Mouse (Mus musculus) MEL (cell line): ENCODE data around the gene Snf8. TPM values are rescaled to one million over a fixed set of nuclear protein-coding genes. Genes with fewer than 3 reads are reported as not detected.

Experiments used
- DNase-seq: peaks from one replicate; pipeline ENCODE4 v3.0.0; 2011; ENCODE audit warnings: low read depth, low spot score
- H3K27ac ChIP-seq: 2 replicates; pipeline ENCODE4 v1.5.1; 2012; ENCODE audit warnings: low read depth, mild to moderate bottlenecking, control low read depth, low read length, moderate library complexity; ENCODE audit not compliant: control insufficient read depth
- H3K27me3 ChIP-seq, 2 experiments: fragments of 150-350 bp in 1 of 2; sonication (generic) in 1 of 2; 2 replicates each; pipeline ENCODE4 v1.6.1; 2012; ENCODE audit warnings: low read length in 2 of 2, mild to moderate bottlenecking in 2 of 2, improper control_type of control experiment in 1 of 2, moderate library complexity in 1 of 2; ENCODE audit not compliant: insufficient read depth in 2 of 2, control insufficient read depth in 1 of 2
- H3K36me3 ChIP-seq, 2 experiments: 2 replicates each; pipeline ENCODE4 v1.6.1; 2012 to 2014; ENCODE audit warnings: low read length in 2 of 2, improper control_type of control experiment in 1 of 2, inconsistent platforms in 1 of 2, mild to moderate bottlenecking in 1 of 2; ENCODE audit not compliant: insufficient read depth in 2 of 2, control insufficient read depth in 1 of 2
- H3K4me1 ChIP-seq, 2 experiments: fragments of 150-350 bp in 1 of 2; sonication (generic) in 1 of 2; 2 replicates each; pipeline ENCODE4 v1.6.1; 2012; ENCODE audit warnings: low read length in 2 of 2, improper control_type of control experiment in 1 of 2, mild to moderate bottlenecking in 1 of 2; ENCODE audit not compliant: insufficient read depth in 2 of 2, control insufficient read depth in 1 of 2
- H3K4me3 ChIP-seq, 2 experiments: fragments of 150-350 bp in 1 of 2; sonication (generic) in 1 of 2; 2 replicates each; pipeline ENCODE4 v1.5.1; 2012; ENCODE audit warnings: low read depth in 2 of 2, low read length in 2 of 2, mild to moderate bottlenecking in 2 of 2, moderate library complexity in 2 of 2, control low read depth in 1 of 2, improper control_type of control experiment in 1 of 2; ENCODE audit not compliant: control insufficient read depth in 1 of 2, insufficient read depth in 1 of 2
- H3K79me2 ChIP-seq: 2 replicates; pipeline ENCODE4 v1.6.1; 2012; ENCODE audit warnings: mild to moderate bottlenecking, low read length, moderate library complexity; ENCODE audit not compliant: control insufficient read depth, poor library complexity, insufficient read depth
- H3K9ac ChIP-seq: 2 replicates; pipeline ENCODE4 v1.6.1; 2012; ENCODE audit warnings: low read depth, mild to moderate bottlenecking, control low read depth, low read length, moderate library complexity; ENCODE audit not compliant: control insufficient read depth, poor library complexity, severe bottlenecking
- H3K9me3 ChIP-seq: fragments of 150-350 bp; sonication (generic); replicated peaks from 2 replicates; pipeline ENCODE4 v1.6.1; 2012; ENCODE audit warnings: mild to moderate bottlenecking, low read length, improper control_type of control experiment, moderate library complexity; ENCODE audit not compliant: insufficient read depth
- BHLHE40 ChIP-seq: IDR thresholded peaks from 2 replicates; pipeline ENCODE4 v1.6.1; 2012; ENCODE audit warnings: low read depth, mild to moderate bottlenecking, inconsistent platforms, low read length, improper control_type of control experiment, borderline replicate concordance
- CHD1 ChIP-seq: IDR thresholded peaks from 2 replicates; pipeline ENCODE4 v1.6.1; 2012; ENCODE audit warnings: low read depth, mild to moderate bottlenecking, inconsistent platforms, low read length, improper control_type of control experiment
- CHD2 ChIP-seq: IDR thresholded peaks from 2 replicates; pipeline ENCODE4 v1.6.1; 2011; ENCODE audit warnings: low read length, improper control_type of control experiment
- ELF1 ChIP-seq: IDR thresholded peaks from 2 replicates; pipeline ENCODE4 v1.6.1; 2014; ENCODE audit warnings: low read depth, mild to moderate bottlenecking, inconsistent platforms, low read length, improper control_type of control experiment, moderate library complexity
- GABPA ChIP-seq: IDR thresholded peaks from 2 replicates; pipeline ENCODE4 v1.6.1; 2012; ENCODE audit warnings: low read depth, mild to moderate bottlenecking, inconsistent platforms, low read length, improper control_type of control experiment, moderate library complexity
- HCFC1 ChIP-seq: IDR thresholded peaks from 2 replicates; pipeline ENCODE4 v1.6.1; 2012; ENCODE audit warnings: low read depth, mild to moderate bottlenecking, inconsistent platforms, low read length, improper control_type of control experiment, moderate library complexity
- KAT2A ChIP-seq: conservative IDR thresholded peaks from 2 replicates; pipeline ENCODE4 v1.6.1; 2012; ENCODE audit warnings: low read depth, low read length, improper control_type of control experiment, inconsistent platforms
- MAFK ChIP-seq: IDR thresholded peaks from 2 replicates; pipeline ENCODE4 v1.6.1; 2011; ENCODE audit warnings: low read depth, mild to moderate bottlenecking, low read length, improper control_type of control experiment, borderline replicate concordance
- MAZ ChIP-seq: IDR thresholded peaks from 2 replicates; pipeline ENCODE4 v1.6.1; 2012; ENCODE audit warnings: low read depth, mild to moderate bottlenecking, inconsistent platforms, low read length, improper control_type of control experiment
- MXI1 ChIP-seq: IDR thresholded peaks from 2 replicates; pipeline ENCODE4 v1.6.1; 2011; ENCODE audit warnings: mild to moderate bottlenecking, low read depth, low read length, improper control_type of control experiment
- MYC ChIP-seq: IDR thresholded peaks from 2 replicates; pipeline ENCODE4 v1.6.1; 2011; ENCODE audit warnings: low read depth, mild to moderate bottlenecking, low read length, improper control_type of control experiment, moderate library complexity
- POLR2A ChIP-seq, 2 experiments: IDR thresholded peaks; 2 replicates each; pipeline ENCODE4 v1.6.1; 2011 to 2012; ENCODE audit warnings: low read length in 2 of 2, mild to moderate bottlenecking in 2 of 2, control low read depth in 1 of 2, improper control_type of control experiment in 1 of 2, low read depth in 1 of 2, moderate library complexity in 1 of 2; ENCODE audit not compliant: control insufficient read depth in 1 of 2, insufficient read depth in 1 of 2, poor library complexity in 1 of 2
- POLR2AphosphoS5 ChIP-seq: IDR thresholded peaks from 2 replicates; pipeline ENCODE4 v1.6.1; 2012; ENCODE audit warnings: low read depth, borderline replicate concordance, mild to moderate bottlenecking, inconsistent platforms, low read length, moderate library complexity, mixed read lengths
- RAD21 ChIP-seq: IDR thresholded peaks from 2 replicates; pipeline ENCODE4 v1.6.1; 2011; ENCODE audit warnings: mild to moderate bottlenecking, low read depth, low read length, improper control_type of control experiment
- RCOR1 ChIP-seq: IDR thresholded peaks from 2 replicates; pipeline ENCODE4 v1.6.1; 2012; ENCODE audit warnings: low read depth, mild to moderate bottlenecking, inconsistent platforms, low read length, improper control_type of control experiment
- SIN3A ChIP-seq: IDR thresholded peaks from 2 replicates; pipeline ENCODE4 v1.6.1; 2012; ENCODE audit warnings: low read length, improper control_type of control experiment, inconsistent platforms
- SMC3 ChIP-seq: IDR thresholded peaks from 2 replicates; pipeline ENCODE4 v1.6.1; 2011; ENCODE audit warnings: low read depth, low read length, improper control_type of control experiment
- TBP ChIP-seq: IDR thresholded peaks from 2 replicates; pipeline ENCODE4 v1.8.0; 2011; ENCODE audit warnings: low read depth, low read length, improper control_type of control experiment
- TCF12 ChIP-seq: IDR thresholded peaks from 2 replicates; pipeline ENCODE4 v1.6.1; 2014; ENCODE audit warnings: low read depth, mild to moderate bottlenecking, inconsistent platforms, low read length, improper control_type of control experiment, moderate library complexity
- UBTF ChIP-seq: IDR thresholded peaks from 2 replicates; pipeline ENCODE4 v1.6.1; 2012; ENCODE audit warnings: low read depth, mild to moderate bottlenecking, inconsistent platforms, low read length, improper control_type of control experiment, moderate library complexity, borderline replicate concordance; ENCODE audit not compliant: insufficient read depth
- USF1 ChIP-seq: IDR thresholded peaks from 2 replicates; pipeline ENCODE4 v1.6.1; 2014; ENCODE audit warnings: low read depth, mild to moderate bottlenecking, inconsistent platforms, low read length, improper control_type of control experiment, moderate library complexity
- USF2 ChIP-seq, 2 experiments: IDR thresholded peaks; 2 replicates each; pipeline ENCODE4 v1.6.1; 2011 to 2012; ENCODE audit warnings: improper control_type of control experiment in 2 of 2, low read length in 2 of 2, borderline replicate concordance in 1 of 2, inconsistent platforms in 1 of 2, low read depth in 1 of 2, mild to moderate bottlenecking in 1 of 2; ENCODE audit not compliant: insufficient read depth in 1 of 2
- ZKSCAN1 ChIP-seq: IDR thresholded peaks from 2 replicates; pipeline ENCODE4 v1.6.1; 2012; ENCODE audit warnings: low read depth, mild to moderate bottlenecking, inconsistent platforms, low read length, improper control_type of control experiment, moderate library complexity
- ZMIZ1 ChIP-seq: IDR thresholded peaks from 2 replicates; pipeline ENCODE4 v1.6.1; 2012; ENCODE audit warnings: low read depth, mild to moderate bottlenecking, inconsistent platforms, low read length, improper control_type of control experiment, moderate library complexity
- polyA plus RNA-seq, 2 experiments: library from polyadenylated mRNA; stranded (reverse) in 1 of 2; unstranded in 1 of 2; fragments of >175 nt in 1 of 2; fragments of >200 nt in 1 of 2; gene quantifications; 2 replicates each; pipeline versions ENCODE4 v1.2.1 to v1.2.4; 2012; ENCODE audit warnings: low replicate concordance in 2 of 2, low read depth in 1 of 2; ENCODE audit not compliant: insufficient read length in 2 of 2, insufficient read depth in 1 of 2, missing spikeins in 1 of 2
- total RNA-seq: library from RNA; depleted of rRNA; stranded (reverse); fragments of 300-350 nt; gene quantifications from 2 replicates; pipeline ENCODE4 v1.2.3, GENCODE M21; 2012

Snf8 gene
- total and polyA plus RNA-seq, 3 experiments = 135 to 183 TPM; not detected in 1

DNA sequence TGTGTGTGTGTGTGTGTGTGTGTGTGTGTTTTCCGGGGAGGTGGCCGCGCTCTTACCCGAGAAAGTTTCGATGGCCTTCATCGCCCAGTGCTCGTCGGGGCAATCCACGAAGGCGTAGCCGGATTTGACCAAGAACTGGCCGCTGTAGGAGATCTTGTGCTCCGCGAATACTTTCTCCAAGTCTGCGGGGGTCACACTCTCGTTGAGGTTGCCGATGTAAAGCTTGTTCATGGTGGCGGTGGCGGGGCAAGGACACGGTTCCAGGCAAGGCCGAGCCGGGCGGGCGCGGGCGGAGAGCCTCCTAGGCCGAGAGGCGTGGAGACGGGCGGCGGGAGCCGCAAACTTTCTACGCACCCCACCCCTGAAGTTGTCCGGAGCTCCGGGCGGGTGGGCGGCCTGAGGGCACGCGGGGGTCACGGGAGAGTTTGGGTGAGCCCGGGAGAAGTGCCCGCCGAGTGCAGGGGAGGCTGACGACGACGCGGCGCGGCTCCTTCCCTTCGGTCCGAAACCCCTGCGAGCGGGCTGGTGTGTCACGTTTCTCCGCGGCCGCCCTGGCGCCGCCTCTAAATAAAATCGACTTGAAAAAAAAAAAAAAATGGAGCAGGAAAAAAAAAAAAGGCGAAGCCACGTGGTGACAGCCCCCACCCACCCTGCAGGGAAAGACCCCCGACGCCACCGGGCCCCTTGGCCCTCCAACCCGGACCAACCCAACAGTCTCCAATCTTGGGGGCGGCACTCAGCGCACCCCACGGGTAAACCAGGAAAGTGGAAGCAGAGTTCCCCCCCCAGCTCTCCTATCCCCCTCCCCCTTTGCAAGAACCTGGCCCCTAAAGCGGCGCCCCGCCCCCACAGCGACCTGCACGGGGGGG lies 29.0 kb upstream of the Snf8 start, which contains the start of gene Igf2bp1:
TSS of gene Igf2bp1 (minus strand) at position 538 of the 869 bp plus-strand sequence.
- Histone ChIP-seq H3K9ac (no peak within 1 kb of the TSS), H3K4me3 (no peak within 1 kb of the TSS), H3K4me1 (no peaks in the 10 kb centered on the region), H3K36me3 (no peaks in the 10 kb centered on the region), H3K79me2 (no peaks in the 10 kb centered on the region), H3K27ac (no peak within 1 kb of the TSS), H3K27me3 (peaks cover 6 to 28% of the 10 kb centered on the region in 2 experiments), H3K9me3 (no peaks in the 10 kb centered on the region)
- TF ChIP-seq SMC3 (no peak), POLR2A (IDR thresholded peaks at IDR 0.05; ENCODE audit: control insufficient read depth in 1 of 2, insufficient read depth in 1 of 2, low read depth in 1 of 2, low read length in 2 of 2, poor library complexity in 1 of 2) (peak in 1 of 2 experiments; percentile 25; a peak in 1 of 4 replicates), POLR2AphosphoS5 (no peak), TCF12 (no peak), BHLHE40 (no peak), CHD2 (no peak), CHD1 (no peak), USF2 (IDR thresholded peaks at IDR 0.05; ENCODE audit: borderline replicate concordance in 1 of 2, insufficient read depth in 1 of 2, low read depth in 1 of 2, low read length in 2 of 2) (no peak), MAFK (no peak)
- no peak for DNase-seq

DNA sequence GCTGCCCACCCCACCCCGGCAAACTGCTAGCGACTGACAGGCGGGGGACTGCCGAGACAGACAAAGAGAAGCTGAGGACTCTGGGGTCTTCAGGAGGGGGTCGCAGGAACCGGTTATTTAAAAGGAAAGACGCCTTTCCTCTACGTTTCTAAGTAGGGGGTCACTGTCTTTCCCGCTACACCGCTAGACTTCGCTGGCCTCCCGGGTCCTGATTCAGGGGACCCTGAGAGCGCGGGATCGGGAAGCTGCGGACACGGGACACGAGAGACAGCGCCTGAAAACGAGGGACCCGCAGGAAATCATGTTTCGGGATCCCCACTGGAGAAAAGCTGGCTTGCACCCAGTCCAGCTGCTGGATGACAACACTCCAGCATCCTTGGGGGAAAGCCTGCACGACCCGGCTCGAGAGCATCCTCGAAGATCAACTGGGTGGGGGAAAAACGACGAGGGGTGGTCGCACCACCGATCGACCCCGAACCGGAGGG lies 28.3 kb upstream of the Snf8 start:
- no peak overlapping the region for H3K4me3 ChIP-seq
- TF ChIP-seq RCOR1 (no peak), TBP (no peak), GABPA (no peak), HCFC1 (no peak), KAT2A (no peak), ZMIZ1 (no peak), SMC3 (no peak), MAZ (no peak), CHD1 (no peak), RAD21 (no peak), ELF1 (no peak), MXI1 (no peak), MAFK (no peak), ZKSCAN1 (no peak), MYC (no peak), USF1 (no peak), SIN3A (no peak), UBTF (no peak)
- no peaks in the 10 kb centered on the region for H3K9me3 ChIP-seq
- H3K79me2 ChIP-seq = no peaks in the 10 kb centered on the region
- H3K4me1 ChIP-seq = no peaks in the 10 kb centered on the region
- no peak overlapping the region for H3K27ac ChIP-seq
- H3K36me3 ChIP-seq = no peaks in the 10 kb centered on the region
- no peak for DNase-seq
- H3K9ac ChIP-seq = no peak overlapping the region
- H3K27me3 ChIP-seq = peaks cover 8 to 25% of the 10 kb centered on the region in 2 experiments
